Mouse (Mus musculus) erythroblast, embryonic 14.5 days (primary cell): ENCODE measurements around the gene Pcdh9.

Experiments
- GATA1 ChIP-seq: IDR thresholded peaks from 2 replicates; pipeline ENCODE4 v1.6.1; 2012; ENCODE audit warnings: low read length, inconsistent platforms, mixed read lengths
- TAL1 ChIP-seq: IDR thresholded peaks from 3 replicates; pipeline ENCODE4 v1.6.1; 2012; ENCODE audit warnings: low read length, inconsistent platforms, mixed read lengths

GRCm38 (mm10) chr14:93374181-93374580 is 516.3 kb downstream of the Pcdh9 start:
- no peak for TF ChIP-seq TAL1
- no peak for TF ChIP-seq GATA1
